Mouse (Mus musculus): Measurements from ENCODE around the gene Znrd1. TPM values are rescaled to one million over a fixed set of nuclear protein-coding genes. Genes with fewer than 3 reads are reported as not detected.

The Znrd1 gene
- total RNA-seq, 2 experiments from 2014 or later: 21.9 to 22.1 TPM

DNA sequence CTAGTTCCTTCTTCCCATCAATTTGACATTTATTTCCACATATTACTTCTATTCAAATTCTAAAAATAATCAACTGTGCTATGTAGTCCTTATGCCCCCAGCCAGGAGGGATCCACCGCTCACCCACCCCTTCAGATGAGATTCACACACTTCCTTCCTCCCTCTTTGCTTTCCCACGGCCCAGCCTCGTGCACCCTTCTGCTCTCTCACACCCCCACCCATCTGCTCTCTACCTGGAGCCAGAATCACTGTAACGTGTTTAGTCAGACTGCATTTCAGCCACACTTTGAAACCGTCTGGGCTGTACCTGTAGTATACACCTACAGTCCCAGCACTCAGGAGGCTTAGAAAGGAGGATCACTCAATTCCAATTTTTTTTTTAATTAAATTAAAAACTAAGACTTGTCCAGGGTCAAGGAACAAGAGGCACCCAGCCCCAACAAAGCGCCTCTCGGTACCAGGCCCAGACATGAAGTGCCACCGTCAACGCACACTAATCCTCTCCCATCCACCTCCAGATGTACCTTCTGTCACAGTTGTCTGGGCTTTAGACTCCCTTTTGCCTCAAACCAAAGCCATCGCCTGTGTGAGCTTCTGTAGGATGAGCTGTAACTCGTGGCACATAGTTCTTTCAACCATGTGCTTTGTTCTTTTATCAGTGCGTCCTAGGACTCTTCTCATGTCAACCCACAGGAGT is 29.0 kb downstream of the Znrd1 start:
- DNase-seq (ENCODE audit: low spot score): no peak

GRCm38 (mm10) chr17:36927496-36928120 is 30.8 kb downstream of the Znrd1 start:
- DNase-seq (ENCODE audit: low spot score): no peak

- no peak for DNase-seq (ENCODE audit: low spot score)
These were observed 34.9 kb downstream of the Znrd1 start for GRCm38 (mm10) chr17:36923491-36923890.

DNA sequence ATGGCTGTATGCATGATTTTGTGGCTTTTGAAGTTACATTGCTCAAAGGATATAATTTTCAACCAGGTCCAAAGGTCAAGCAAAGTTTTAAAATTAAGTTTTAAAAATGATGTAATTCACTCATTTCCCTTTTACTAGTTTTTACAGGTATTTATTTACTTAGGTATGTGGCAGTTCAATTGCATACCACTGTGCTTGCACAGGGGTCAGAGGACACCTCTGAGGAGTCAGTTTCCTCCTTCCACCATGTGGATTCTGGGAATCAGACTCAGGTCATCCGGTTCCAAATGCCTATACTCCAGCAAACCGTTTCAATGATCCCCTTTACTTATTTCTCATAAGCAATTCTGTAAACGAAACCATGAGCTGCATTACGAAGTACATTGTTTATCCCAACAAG is 35.6 kb downstream of the Znrd1 start:
- no peak for DNase-seq (ENCODE audit: low spot score)

DNA sequence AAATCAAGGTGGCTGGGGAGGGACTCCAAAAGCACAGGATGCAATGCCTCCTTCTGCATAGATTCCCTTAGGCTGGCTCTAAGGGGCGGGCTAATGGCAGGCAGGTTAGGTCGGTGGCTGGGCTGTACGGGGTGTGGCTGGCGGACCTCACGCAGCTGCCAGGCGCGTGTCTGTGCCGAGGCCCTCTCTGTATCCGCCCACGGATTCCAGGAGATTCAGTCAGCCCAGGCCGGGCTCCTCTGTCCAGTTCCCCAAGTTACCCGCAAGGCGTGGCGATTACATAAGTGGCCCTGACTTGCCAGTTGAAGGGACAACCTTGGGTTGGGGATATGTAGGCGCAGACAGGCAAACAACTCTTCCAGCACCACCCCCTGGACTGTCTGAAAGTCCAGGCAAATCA is 38.1 kb downstream of the Znrd1 start:
- no peak for DNase-seq (ENCODE audit: low spot score)

- DNase-seq (ENCODE audit: low spot score): peak; percentile 24
These were observed 43.3 kb downstream of the Znrd1 start for GRCm38 (mm10) chr17:36915076-36915475.

DNA sequence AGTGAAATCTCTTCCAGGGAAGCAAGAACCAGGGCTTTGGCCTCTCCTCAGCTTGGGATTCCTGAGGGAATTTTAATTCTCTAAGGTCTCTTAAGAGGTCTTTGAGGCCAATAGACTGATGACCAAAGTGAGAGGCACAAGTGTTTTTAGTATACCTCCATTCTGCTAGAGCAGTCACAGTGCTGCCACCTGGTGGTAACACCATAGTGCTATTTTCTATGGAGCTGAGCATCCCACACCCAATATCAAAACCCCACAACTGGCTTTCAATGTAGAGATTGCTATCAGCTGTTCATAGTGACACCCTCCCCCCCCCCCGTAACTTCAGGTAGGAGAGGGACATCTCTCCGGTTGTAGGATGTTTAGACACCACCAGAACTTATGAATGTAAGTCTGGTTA is 44.3 kb downstream of the Znrd1 start:
- peak; percentile 64 for DNase-seq (ENCODE audit: low spot score)

DNA sequence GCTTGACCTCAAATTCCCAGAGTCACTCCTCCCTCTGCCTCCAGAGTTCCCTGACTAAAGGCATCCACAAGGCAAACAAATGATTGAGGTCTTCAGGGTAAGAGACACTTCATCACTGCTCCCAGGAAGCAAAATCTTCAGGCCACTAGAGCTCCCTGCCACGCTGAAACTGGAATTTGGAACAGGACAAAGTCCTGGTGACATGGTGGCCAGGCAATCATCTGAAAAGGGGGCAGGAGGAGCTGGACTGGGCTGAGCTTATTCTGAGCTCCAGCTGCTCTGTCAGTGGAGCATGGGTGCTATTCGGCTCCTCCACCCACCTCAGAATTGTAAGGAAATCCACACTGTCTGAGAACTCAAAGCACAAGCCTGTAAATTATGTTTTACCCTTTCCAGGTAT is 46.3 kb downstream of the Znrd1 start:
- DNase-seq (ENCODE audit: low spot score): no peak

- DNase-seq (ENCODE audit: low spot score): no peak
These were observed 48.6 kb downstream of the Znrd1 start for GRCm38 (mm10) chr17:36909802-36910201.

DNA sequence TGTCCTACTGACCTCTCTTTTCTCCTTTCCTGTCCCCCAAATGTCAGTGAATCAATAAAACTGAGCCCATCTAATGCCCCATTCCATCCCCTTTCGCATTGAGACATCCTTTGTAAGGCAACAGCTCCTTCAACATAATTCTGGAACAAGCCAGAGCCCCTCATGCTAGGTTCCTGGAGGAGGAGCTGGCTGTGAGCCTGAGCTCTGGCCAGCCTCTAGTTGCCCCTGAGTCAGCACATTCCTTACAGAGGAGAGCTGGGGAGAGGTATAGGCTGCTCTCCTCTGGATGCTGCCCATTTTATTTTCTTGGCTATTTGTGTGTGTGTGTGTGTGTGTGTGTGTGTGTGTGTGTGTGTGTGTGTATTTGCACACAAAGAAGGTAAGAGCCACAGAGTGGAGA is 50.1 kb downstream of the Znrd1 start:
- no peak for DNase-seq (ENCODE audit: low spot score)

Other genes with a start within 250 kb of the Znrd1 start
- gene H2-M10.5, start 185.6 kb downstream of the Znrd1 start, total RNA-seq (2021): not detected
- gene H2-M10.6, start 146.4 kb downstream of the Znrd1 start, total RNA-seq (2021): not detected
- 10 to 100 TPM; 18.4 to 18.7 TPM for gene Trim26, start 121.4 kb downstream of the Znrd1 start, total RNA-seq (2021)
- not detected for gene Trim15, start 91.3 kb downstream of the Znrd1 start, total RNA-seq (2021)
- not detected for gene Trim10, start 89.0 kb downstream of the Znrd1 start, total RNA-seq (2021)
- not detected for gene Trim40, start 68.4 kb downstream of the Znrd1 start, total RNA-seq (2021)
- gene Trim31, start 60.4 kb downstream of the Znrd1 start, total RNA-seq (2021): not detected
- gene Rnf39, start 15.6 kb downstream of the Znrd1 start, total RNA-seq (2021): under 1 TPM; 0.23 to 0.24 TPM
- 10 to 100 TPM; 58.9 to 65.9 TPM for gene Ppp1r11, start 6.8 kb downstream of the Znrd1 start, total RNA-seq (2021)
- 10 to 100 TPM; 26.5 to 26.6 TPM for gene Znrd1as, start within 50 bp of the Znrd1 start, total RNA-seq (2021)
- under 1 TPM in 1 of 2 experiments, not detected in 1; 0.37 TPM for gene 2410137M14Rik, start 22.7 kb upstream of the Znrd1 start, total RNA-seq (2021)
- not detected for gene H2-M5, start 31.0 kb upstream of the Znrd1 start, total RNA-seq (2021)
- not detected for gene Zfp57, start 42.6 kb upstream of the Znrd1 start, total RNA-seq (2021)
- not detected for gene Mog, start 64.8 kb upstream of the Znrd1 start, total RNA-seq (2021)
- gene Gabbr1, start 87.4 kb upstream of the Znrd1 start, total RNA-seq (2021): 1 to 10 TPM; 5.5 to 8.2 TPM
- gene Olfr90, start 129.9 kb upstream of the Znrd1 start, total RNA-seq (2021): not detected
- gene Olfr91, start 139.7 kb upstream of the Znrd1 start, total RNA-seq (2021): not detected
- gene Olfr92, start 161.5 kb upstream of the Znrd1 start, total RNA-seq (2021): not detected
- gene Olfr93, start 202.9 kb upstream of the Znrd1 start, total RNA-seq (2021): not detected
- gene Ubd, start 235.3 kb upstream of the Znrd1 start, total RNA-seq (2021): under 1 TPM in 1 of 2 experiments, not detected in 1; 0.74 TPM
- not detected for gene Olfr94, start 242.4 kb upstream of the Znrd1 start, total RNA-seq (2021)